Mouse (Mus musculus) neural tube, embryonic 13.5 days (tissue): ENCODE measurements around the gene Sema7a. TPM values are rescaled to one million over a fixed set of nuclear protein-coding genes. Genes with fewer than 3 reads are reported as not detected.

Experiments used
- ATAC-seq: fragments of 200-750 bp; cut with Nextera tagmentation; 2 replicates; pipeline ENCODE4 v1.8.0; 2017; ENCODE audit warnings: low read depth, mild to moderate bottlenecking, moderate TSS enrichment, moderate library complexity
- H3K27ac ChIP-seq: fragments of 300-500 bp; sonication (generic); replicated peaks from 2 replicates; pipeline ENCODE4 v1.5.1; 2015; ENCODE audit warnings: moderate library complexity, mild to moderate bottlenecking, inconsistent platforms
- H3K27me3 ChIP-seq: fragments of 300-500 bp; sonication (generic); 2 replicates; pipeline ENCODE4 v1.6.1; 2015; ENCODE audit warnings: mild to moderate bottlenecking, inconsistent platforms
- H3K36me3 ChIP-seq: fragments of 300-500 bp; sonication (generic); 2 replicates; pipeline ENCODE4 v1.6.1; 2015; ENCODE audit warnings: mild to moderate bottlenecking, inconsistent platforms
- H3K4me1 ChIP-seq: fragments of 300-500 bp; sonication (generic); replicated peaks from 2 replicates; pipeline ENCODE4 v1.6.1; 2015; ENCODE audit warnings: inconsistent platforms
- H3K4me2 ChIP-seq: fragments of 300-500 bp; sonication (generic); 2 replicates; pipeline ENCODE4 v1.6.1; 2015; ENCODE audit warnings: inconsistent platforms, mild to moderate bottlenecking, moderate library complexity
- H3K4me3 ChIP-seq: fragments of 300-500 bp; sonication (generic); 2 replicates; pipeline ENCODE4 v1.5.1; 2015; ENCODE audit warnings: mild to moderate bottlenecking, inconsistent platforms
- H3K9ac ChIP-seq: fragments of 300-500 bp; sonication (generic); 2 replicates; pipeline ENCODE4 v1.6.1; 2015; ENCODE audit warnings: moderate library complexity, mild to moderate bottlenecking, inconsistent platforms
- H3K9me3 ChIP-seq: fragments of 300-500 bp; sonication (generic); 2 replicates; pipeline ENCODE4 v1.6.1; 2016; ENCODE audit warnings: inconsistent platforms
- WGBS: fragments of 180-500 bp; shearing (Covaris S2); methylation state at CpG from one replicate; pipeline ENCODE4 v1.1.7; 2015; 5-methylcytosine and 5-hydroxymethylcytosine counted together
- polyA plus RNA-seq: library from polyadenylated mRNA; unstranded; fragments of >200 nt; fragmentation: Nextera tagmentation; extraction: Ambion mirVana; gene quantifications from 2 replicates; pipeline ENCODE4 v1.2.1, GENCODE M21; 2015

The Sema7a gene
- 1.8 and 2.1 TPM in 2 replicates for polyA plus RNA-seq

DNA sequence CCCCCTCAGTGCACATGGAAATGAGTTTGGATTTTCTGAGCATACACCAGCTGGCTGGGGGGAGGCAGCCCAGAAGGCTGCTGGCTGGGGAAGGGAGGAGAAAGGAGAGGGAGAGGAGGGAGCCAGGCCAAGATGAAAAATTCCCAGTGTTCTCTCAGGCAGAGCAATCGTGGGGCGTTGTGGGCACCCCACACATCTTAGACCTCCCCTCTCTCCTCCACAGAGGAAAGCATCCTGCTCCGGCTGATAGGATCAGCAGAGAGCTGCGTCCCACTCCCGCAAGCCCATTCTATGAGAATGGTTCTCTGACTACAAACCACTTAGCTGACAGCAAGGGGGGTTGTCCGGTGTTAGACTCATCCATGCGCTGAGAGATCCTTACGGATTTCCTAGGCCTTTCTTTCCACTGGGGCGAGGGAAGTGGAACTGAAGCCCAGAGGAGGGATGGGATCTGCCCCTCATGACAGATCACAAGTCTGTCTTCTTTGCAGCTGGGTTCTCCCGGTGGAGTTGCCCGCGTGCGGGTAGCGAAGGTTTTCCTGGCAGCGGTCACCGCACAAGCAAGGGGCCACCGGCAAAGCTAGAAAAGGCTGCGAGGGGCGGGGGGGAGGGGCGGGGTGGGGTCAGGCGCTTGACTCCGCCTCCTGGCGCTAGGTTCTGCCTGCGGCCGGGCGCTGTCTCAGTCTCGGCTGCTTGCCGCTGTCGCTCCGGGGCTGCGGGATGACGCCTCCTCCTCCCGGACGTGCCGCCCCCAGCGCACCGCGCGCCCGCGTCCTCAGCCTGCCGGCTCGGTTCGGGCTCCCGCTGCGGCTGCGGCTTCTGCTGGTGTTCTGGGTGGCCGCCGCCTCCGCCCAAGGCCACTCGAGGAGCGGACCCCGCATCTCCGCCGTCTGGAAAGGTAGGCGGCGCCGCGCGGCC lies at the start of gene Sema7a:
Gene Sema7a, plus strand, starts transcription at position 682 of the 918 bp plus-strand sequence.
- Histone ChIP-seq H3K4me2 (peak within 1 kb of the TSS; percentile 79), H3K9me3 (no peaks in the 10 kb centered on the region), H3K27ac (peak within 1 kb of the TSS; percentile 91), H3K27me3 (peaks cover 36% of the 10 kb centered on the region), H3K36me3 (no peaks in the 10 kb centered on the region), H3K4me1 (peaks cover 40% of the 10 kb centered on the region), H3K9ac (peak within 1 kb of the TSS; percentile 89), H3K4me3 (peak within 1 kb of the TSS; percentile 60)
- under 1% methylated on average over 60 of the region's 60 CpGs for WGBS
- ATAC-seq: peak; percentile 88

DNA sequence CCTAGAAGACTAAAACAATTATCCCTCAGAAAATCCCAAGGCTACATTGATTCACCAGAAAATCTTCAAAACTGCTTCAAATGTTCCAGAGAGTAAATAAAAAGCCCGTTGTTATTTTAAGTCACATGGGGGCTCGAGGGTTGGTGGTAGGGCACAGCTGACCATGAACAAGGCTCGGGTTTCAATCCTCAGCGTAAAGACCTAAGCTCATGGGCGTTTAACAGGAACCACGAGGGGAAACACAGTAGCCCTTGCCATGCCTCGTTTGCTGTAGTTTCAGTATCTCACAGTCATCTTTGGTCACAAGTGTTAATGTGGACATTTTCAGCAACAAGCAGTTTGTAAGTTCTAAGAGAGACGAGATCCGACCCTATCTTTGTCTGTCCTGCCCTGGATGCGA lies 39.4 kb upstream of the Sema7a start:
- 53% methylated on average over 10 of the region's 10 CpGs for WGBS
- H3K9ac ChIP-seq: no peak overlapping the region
- H3K4me3 ChIP-seq: no peak overlapping the region
- no peaks in the 10 kb centered on the region for H3K36me3 ChIP-seq
- no peaks in the 10 kb centered on the region for H3K9me3 ChIP-seq
- no peak overlapping the region for H3K4me2 ChIP-seq
- no peak for ATAC-seq
- H3K27me3 ChIP-seq: no peaks in the 10 kb centered on the region
- peaks cover 21% of the 10 kb centered on the region for H3K4me1 ChIP-seq
- H3K27ac ChIP-seq: peak overlapping the region; percentile 81; the same call in 1 of the 2 replicates

DNA sequence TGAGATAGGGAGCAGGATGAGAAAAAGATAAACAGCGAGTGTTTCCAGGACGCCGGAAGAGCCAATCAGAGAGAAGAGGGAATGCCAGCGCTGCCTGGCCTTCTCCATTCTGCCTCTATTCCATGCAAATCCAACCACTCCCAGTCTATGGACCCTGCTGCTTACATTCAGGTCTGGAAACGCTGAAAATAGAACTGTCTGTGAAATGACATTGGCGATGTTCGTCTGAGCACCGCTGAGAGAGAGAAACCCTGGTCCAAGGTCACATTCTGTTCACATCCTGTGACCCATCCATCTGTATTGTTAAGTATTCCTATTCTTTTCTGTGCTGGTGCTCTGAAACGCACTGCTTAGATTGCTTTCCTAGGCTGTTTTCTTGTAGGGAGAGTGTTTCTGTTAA lies 38.7 kb upstream of the Sema7a start:
- Histone ChIP-seq H3K27ac (peak overlapping the region; percentile 81), H3K36me3 (no peaks in the 10 kb centered on the region), H3K27me3 (no peaks in the 10 kb centered on the region), H3K4me1 (peaks cover 21% of the 10 kb centered on the region), H3K4me2 (peak overlapping the region; percentile 25), H3K4me3 (no peak overlapping the region), H3K9me3 (no peaks in the 10 kb centered on the region), H3K9ac (peak overlapping the region; percentile 45; the same call in 1 of the 2 replicates)
- 16% methylated on average over 9 of the region's 9 CpGs for WGBS
- ATAC-seq: peak; percentile 63; the same call in 1 of the 2 replicates

DNA sequence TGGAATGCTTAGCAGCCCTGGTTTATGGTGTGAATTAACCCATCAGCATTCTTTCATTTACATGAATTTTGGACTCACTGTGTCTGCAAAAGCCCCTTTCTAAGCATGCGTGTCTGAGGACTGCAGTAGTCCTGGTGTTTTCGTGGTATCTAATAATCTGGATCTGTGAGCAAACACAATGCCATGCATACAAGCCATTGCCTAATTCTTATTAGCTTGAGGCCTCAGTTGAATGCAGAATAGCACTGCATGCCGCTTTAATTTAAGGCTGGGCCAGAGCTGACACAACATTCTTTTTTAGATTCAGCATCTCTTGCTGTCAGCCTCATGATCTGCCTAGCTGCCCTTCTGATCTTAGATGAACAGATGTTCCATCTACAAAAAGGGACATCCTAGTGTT lies 38.3 kb upstream of the Sema7a start:
- no peaks in the 10 kb centered on the region for H3K36me3 ChIP-seq
- 0 out of 2 replicates have a peak overlapping the region, but pooled peaks have one; percentile 45 for H3K9ac ChIP-seq
- H3K4me3 ChIP-seq: no peak overlapping the region
- ATAC-seq: peak; percentile 72; the same call in 1 of the 2 replicates
- 32% methylated on average over 3 of the region's 3 CpGs for WGBS
- H3K4me1 ChIP-seq: peaks cover 21% of the 10 kb centered on the region
- peak overlapping the region; percentile 25 for H3K4me2 ChIP-seq
- H3K27me3 ChIP-seq: no peaks in the 10 kb centered on the region
- H3K9me3 ChIP-seq: no peaks in the 10 kb centered on the region
- H3K27ac ChIP-seq: peak overlapping the region; percentile 81

DNA sequence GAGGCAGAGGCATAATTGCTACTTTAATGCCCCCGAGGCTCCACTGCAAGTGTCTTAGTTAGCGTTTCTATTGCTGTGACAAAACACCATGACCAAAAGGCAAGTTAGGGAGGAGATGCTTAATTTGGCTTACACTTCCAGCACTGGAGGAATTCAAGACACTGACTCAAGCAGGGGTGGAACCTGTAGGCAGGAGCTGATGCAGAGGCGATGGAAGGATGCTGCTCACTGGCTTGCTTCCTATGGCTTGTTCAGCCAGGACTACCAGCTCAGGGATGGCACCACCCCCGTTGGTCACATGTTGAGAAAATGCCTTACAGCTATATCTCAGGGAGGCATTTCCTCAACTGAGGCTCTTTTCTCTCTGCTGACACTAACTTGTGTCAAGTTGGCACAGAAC lies 37.8 kb upstream of the Sema7a start:
- ATAC-seq: no peak
- H3K4me1 ChIP-seq: peaks cover 21% of the 10 kb centered on the region
- H3K4me3 ChIP-seq: no peak overlapping the region
- H3K36me3 ChIP-seq: no peaks in the 10 kb centered on the region
- H3K4me2 ChIP-seq: no peak overlapping the region
- H3K9me3 ChIP-seq: no peaks in the 10 kb centered on the region
- WGBS: 63% methylated on average over 4 of the region's 4 CpGs
- no peaks in the 10 kb centered on the region for H3K27me3 ChIP-seq
- no peak overlapping the region for H3K9ac ChIP-seq
- H3K27ac ChIP-seq: peak overlapping the region; percentile 81

DNA sequence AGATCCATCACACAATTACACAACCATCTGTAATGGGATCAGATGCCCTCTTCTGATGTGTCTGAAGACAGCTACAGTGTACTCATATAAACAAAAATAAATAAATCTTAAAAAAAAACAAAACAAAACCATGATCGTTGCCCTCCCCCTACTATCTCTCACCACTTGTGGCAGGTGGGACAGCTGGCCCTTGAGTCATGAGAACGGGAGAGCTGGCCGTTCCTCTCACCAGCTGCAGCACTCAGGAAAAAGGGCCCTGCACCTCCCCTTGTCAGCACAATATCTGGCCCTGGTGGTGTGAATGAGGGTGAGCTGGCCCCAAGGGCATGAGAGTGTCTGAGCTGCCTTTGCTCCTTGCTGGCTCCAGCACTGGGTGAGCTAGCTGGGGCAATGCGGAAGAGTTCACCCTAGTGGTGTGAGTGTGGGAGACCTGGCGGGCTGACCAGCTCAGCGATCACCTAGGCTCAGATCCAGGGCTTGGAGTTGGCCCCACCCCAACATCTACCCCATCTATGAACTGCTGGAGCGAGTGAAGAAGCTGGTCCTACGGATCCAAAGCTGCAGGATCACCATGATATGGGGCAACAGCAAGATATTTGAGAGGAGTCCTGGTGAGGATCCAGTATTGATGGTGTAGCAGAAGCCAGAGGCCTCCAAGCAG lies 36.2 kb upstream of the Sema7a start:
- Histone ChIP-seq H3K27ac (no peak overlapping the region), H3K36me3 (no peaks in the 10 kb centered on the region), H3K4me1 (peaks cover 21% of the 10 kb centered on the region), H3K9ac (no peak overlapping the region), H3K9me3 (no peaks in the 10 kb centered on the region), H3K27me3 (no peaks in the 10 kb centered on the region), H3K4me2 (no peak overlapping the region), H3K4me3 (no peak overlapping the region)
- WGBS: 78% methylated on average over 8 of the region's 8 CpGs
- ATAC-seq: no peak

DNA sequence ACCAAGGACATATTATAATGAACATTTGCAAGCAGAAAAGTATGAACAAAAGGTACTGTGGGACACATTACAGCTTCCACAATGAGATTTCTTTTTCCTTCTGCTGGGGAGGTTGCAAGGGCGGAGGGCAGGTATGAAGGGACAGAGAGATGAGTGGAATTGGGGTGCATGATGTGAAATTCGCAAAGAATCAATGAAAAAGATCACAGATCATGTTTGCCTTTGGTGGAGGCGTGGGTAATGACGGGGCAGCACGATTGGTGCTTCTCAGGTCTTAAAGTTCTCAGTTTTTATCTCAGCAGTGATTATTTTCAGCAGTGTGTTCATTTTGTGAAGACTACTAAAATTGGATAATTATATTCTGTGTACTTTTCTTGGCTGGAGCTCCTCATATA lies 35.7 kb upstream of the Sema7a start:
- ATAC-seq: no peak
- 89% methylated on average over 5 of the region's 5 CpGs for WGBS
- H3K36me3 ChIP-seq: no peaks in the 10 kb centered on the region
- H3K9me3 ChIP-seq: no peaks in the 10 kb centered on the region
- no peak overlapping the region for H3K4me3 ChIP-seq
- H3K9ac ChIP-seq: no peak overlapping the region
- H3K4me2 ChIP-seq: no peak overlapping the region
- H3K27ac ChIP-seq: no peak overlapping the region
- H3K27me3 ChIP-seq: no peaks in the 10 kb centered on the region
- peaks cover 21% of the 10 kb centered on the region for H3K4me1 ChIP-seq

DNA sequence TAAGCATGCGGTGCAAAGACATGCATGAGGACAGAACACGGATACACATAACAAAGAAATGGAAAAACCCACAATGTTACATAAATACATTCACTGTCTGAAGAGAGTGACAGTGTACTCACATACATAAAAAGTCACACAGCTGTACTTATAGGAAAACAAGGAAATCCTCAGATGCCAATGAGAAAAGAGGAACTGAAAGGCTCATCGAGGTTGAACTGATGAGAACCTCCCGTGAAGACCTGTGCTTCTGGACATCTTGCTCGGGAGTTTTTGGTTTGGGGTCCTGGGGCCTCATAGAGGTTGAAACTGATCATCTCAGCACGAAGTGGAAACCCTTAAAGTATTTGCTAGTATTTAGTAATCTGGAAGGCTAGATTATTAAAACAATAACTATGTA lies 32.7 kb upstream of the Sema7a start:
- Histone ChIP-seq H3K27ac (no peak overlapping the region), H3K36me3 (no peaks in the 10 kb centered on the region), H3K4me2 (no peak overlapping the region), H3K9me3 (no peaks in the 10 kb centered on the region), H3K4me1 (peaks cover 20% of the 10 kb centered on the region), H3K9ac (no peak overlapping the region), H3K27me3 (no peaks in the 10 kb centered on the region), H3K4me3 (no peak overlapping the region)
- no peak for ATAC-seq
- WGBS: 84% methylated on average over 6 of the region's 6 CpGs

DNA sequence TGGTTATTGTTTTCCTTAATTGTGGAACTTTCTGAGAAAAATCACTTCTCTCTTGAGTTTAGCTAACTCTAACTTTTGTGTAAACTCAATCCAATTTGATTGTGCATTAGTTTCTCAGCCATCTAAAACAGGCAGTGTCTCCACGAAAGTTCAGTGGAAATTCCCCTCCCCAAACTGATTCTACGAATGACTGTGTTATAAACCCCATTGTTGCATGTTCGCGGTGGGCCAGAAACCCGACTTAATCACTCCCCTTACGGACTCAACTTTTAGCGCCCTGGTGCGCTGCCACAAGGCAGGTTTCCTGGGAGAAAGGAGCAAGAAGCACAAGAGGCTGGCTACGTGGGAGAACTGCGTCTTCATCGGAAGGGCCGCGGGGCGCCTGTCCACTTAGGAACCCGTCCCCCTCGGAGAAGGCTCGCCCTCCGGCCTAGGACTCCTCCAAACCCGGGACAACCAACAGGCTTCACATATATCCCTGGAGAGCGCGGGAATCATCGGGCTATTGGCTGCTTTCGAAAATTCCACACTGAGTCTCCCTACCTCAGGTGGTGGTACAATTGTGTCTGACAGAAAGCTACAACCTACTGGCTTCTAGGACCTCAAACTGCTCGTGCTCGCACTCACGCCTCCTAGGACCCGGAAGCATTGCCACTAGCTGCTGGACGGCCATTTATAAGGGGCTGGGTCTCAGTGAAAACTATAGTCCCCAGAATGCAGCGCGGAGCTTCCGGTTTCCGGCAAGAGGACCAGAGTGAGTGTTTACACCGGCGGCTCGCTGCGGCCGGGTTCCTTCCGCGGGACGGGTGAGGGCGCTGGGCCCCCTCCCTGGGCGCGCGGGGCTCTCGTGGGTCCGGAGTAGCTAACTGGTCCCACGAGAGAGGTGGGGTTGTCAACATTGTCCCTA lies 29.4 kb upstream of the Sema7a start, which contains the start of gene Ubl7:
Gene Ubl7, plus strand, starts transcription at position 726 of the 907 bp plus-strand sequence.
- Histone ChIP-seq H3K4me1 (peaks cover 27% of the 10 kb centered on the region), H3K27me3 (no peaks in the 10 kb centered on the region), H3K36me3 (peaks cover 9% of the 10 kb centered on the region), H3K27ac (peak within 1 kb of the TSS; percentile 83), H3K4me3 (peak within 1 kb of the TSS; percentile 77), H3K4me2 (peak within 1 kb of the TSS; percentile 90), H3K9ac (peak within 1 kb of the TSS; percentile 86), H3K9me3 (no peaks in the 10 kb centered on the region)
- peak; percentile 98 for ATAC-seq
- WGBS: under 1% methylated on average over 47 of the region's 47 CpGs

DNA sequence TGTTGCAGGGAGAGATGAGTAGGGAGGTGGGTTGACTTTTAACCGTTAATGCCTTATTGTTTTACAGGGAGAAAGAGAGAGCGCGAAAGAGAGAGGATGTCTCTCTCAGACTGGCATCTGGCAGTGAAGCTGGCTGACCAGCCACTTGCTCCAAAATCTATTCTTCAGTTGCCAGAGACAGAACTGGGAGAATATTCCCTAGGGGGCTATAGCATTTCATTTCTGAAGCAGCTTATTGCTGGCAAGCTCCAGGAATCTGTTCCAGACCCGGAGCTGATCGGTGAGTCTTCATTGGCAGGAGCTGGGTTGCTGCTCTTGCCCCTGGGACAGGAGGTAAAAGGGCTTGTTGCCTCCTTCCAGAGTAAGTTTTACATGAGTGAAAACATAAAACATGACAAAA lies 27.3 kb upstream of the Sema7a start:
- H3K27me3 ChIP-seq: no peaks in the 10 kb centered on the region
- no peak overlapping the region for H3K9ac ChIP-seq
- H3K4me1 ChIP-seq: peaks cover 27% of the 10 kb centered on the region
- H3K36me3 ChIP-seq: peaks cover 16% of the 10 kb centered on the region
- H3K4me2 ChIP-seq: no peak overlapping the region
- H3K9me3 ChIP-seq: no peaks in the 10 kb centered on the region
- ATAC-seq: no peak
- H3K27ac ChIP-seq: no peak overlapping the region
- no peak overlapping the region for H3K4me3 ChIP-seq
- WGBS: 72% methylated on average over 5 of the region's 5 CpGs

DNA sequence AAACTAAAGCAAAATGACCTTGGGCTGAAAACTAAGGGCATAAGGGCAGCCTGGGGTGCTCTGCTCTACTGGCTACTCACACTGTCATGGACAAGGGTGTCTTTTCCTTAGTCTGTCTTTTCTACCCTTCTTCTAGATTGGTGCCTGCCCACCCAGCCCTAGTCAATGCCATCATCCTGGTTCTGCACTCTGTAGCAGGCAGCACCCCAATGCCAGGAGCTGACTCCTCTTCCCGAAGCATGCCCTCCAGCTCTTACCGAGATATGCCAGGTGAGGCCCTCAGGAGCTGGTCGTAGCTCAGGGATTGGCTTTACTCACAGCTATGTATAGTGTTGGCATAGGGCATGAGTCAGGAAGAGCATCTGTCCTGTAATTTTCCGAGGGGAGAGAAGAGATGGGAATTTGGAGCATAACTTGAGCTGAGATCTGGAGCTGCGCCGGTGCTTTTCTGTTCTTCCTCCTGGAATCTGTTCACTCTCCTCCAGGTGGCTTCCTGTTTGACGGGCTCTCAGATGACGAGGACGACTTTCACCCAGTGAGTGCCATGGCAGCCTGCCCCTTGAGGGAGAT lies 18.3 kb upstream of the Sema7a start:
- H3K9me3 ChIP-seq: no peaks in the 10 kb centered on the region
- H3K4me2 ChIP-seq: no peak overlapping the region
- H3K27ac ChIP-seq: no peak overlapping the region
- H3K27me3 ChIP-seq: no peaks in the 10 kb centered on the region
- no peak overlapping the region for H3K4me3 ChIP-seq
- no peak for ATAC-seq
- WGBS: 93% methylated on average over 9 of the region's 9 CpGs
- no peak overlapping the region for H3K9ac ChIP-seq
- peaks cover 88% of the 10 kb centered on the region for H3K36me3 ChIP-seq
- H3K4me1 ChIP-seq: no peaks in the 10 kb centered on the region
